Mouse (Mus musculus) hindbrain, embryonic 11.5 days (tissue): Measurements from ENCODE around the gene Kap. TPM values are rescaled to one million over a fixed set of nuclear protein-coding genes. Genes with fewer than 3 reads are reported as not detected.

Source experiments
- ATAC-seq: fragments of 200-750 bp; cut with Nextera tagmentation; 2 replicates; pipeline ENCODE4 v1.8.0; 2017; ENCODE audit warnings: mild to moderate bottlenecking, moderate TSS enrichment, moderate library complexity; ENCODE audit not compliant: low FRiP score
- DNase-seq: peaks from one replicate; pipeline ENCODE4 v3.0.0-alpha.2; 2015; ENCODE audit warnings: low spot score
- H3K27ac ChIP-seq: fragments of 300-500 bp; sonication (generic); 2 replicates; pipeline ENCODE4 v1.5.1; 2014; ENCODE audit warnings: mild to moderate bottlenecking, low read depth, low read length
- H3K27me3 ChIP-seq: fragments of 300-500 bp; sonication (generic); 2 replicates; pipeline ENCODE4 v1.6.1; 2014; ENCODE audit warnings: mild to moderate bottlenecking, low read length, moderate library complexity, mixed read lengths; ENCODE audit not compliant: control insufficient read depth, insufficient read depth
- H3K36me3 ChIP-seq: fragments of 300-500 bp; sonication (generic); 2 replicates; pipeline ENCODE4 v1.6.1; 2014; ENCODE audit warnings: mild to moderate bottlenecking, low read length, moderate library complexity, mixed read lengths; ENCODE audit not compliant: control insufficient read depth, insufficient read depth
- H3K4me1 ChIP-seq: fragments of 300-500 bp; sonication (generic); replicated peaks from 2 replicates; pipeline ENCODE4 v1.6.1; 2014; ENCODE audit warnings: low read length, mixed read lengths; ENCODE audit not compliant: control insufficient read depth, insufficient read depth
- H3K4me2 ChIP-seq: fragments of 300-500 bp; sonication (generic); replicated peaks from 2 replicates; pipeline ENCODE4 v1.6.1; 2014; ENCODE audit warnings: mild to moderate bottlenecking, low read depth, low read length
- H3K4me3 ChIP-seq: fragments of 300-500 bp; sonication (generic); 2 replicates; pipeline ENCODE4 v1.5.1; 2014; ENCODE audit warnings: low read depth, low read length
- H3K9ac ChIP-seq: fragments of 300-500 bp; sonication (generic); 2 replicates; pipeline ENCODE4 v1.6.1; 2014; ENCODE audit warnings: low read depth, low read length
- H3K9me3 ChIP-seq: fragments of 300-500 bp; sonication (generic); 2 replicates; pipeline ENCODE4 v1.6.1; 2016; ENCODE audit warnings: low read length; ENCODE audit not compliant: control insufficient read depth
- WGBS: fragments of 180-500 bp; shearing (Covaris S2); extraction: QIAGEN DNeasy Blood & Tissue Kit; methylation state at CpG from one replicate; pipeline ENCODE4 v1.1.7; 2014; 5-methylcytosine and 5-hydroxymethylcytosine counted together
- polyA plus RNA-seq: library from polyadenylated mRNA; unstranded; fragments of >200 nt; fragmentation: Nextera tagmentation; extraction: Ambion mirVana; gene quantifications from 2 replicates; pipeline ENCODE4 v1.2.1, GENCODE M21; 2014

Gene Kap
- not detected in 2 replicates for polyA plus RNA-seq

DNA sequence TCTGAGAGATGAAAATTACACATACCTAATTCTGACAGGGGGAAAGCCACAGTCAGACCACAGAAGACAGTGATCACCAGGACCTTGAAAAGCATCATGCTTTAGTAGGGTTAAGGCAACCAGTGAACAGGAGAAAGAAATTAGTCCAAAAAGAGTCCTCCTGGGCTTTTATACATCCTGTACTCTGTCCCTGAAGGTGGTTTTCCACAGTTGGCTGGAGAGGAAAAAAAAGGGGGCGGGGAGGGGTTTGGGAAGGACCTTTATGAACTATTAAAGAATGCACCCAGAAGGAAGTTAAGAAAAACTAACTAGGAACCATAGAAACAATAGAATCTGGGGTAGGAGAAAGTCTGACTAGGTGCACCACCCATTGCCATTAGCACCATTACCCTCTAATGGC, at the start of gene Kap:
Gene Kap (minus strand): TSS at position 237 of the 400 bp plus-strand sequence.
- H3K27ac ChIP-seq = no peak within 1 kb of the TSS
- no peaks in the 10 kb centered on the region for H3K9me3 ChIP-seq
- DNase-seq = no peak
- H3K36me3 ChIP-seq = no peaks in the 10 kb centered on the region
- H3K9ac ChIP-seq = no peak within 1 kb of the TSS
- WGBS = 83% methylated on average over 1 of the region's 1 CpGs
- no peaks in the 10 kb centered on the region for H3K27me3 ChIP-seq
- H3K4me1 ChIP-seq = no peaks in the 10 kb centered on the region
- no peak for ATAC-seq
- H3K4me2 ChIP-seq = no peak within 1 kb of the TSS
- H3K4me3 ChIP-seq = no peak within 1 kb of the TSS

DNA sequence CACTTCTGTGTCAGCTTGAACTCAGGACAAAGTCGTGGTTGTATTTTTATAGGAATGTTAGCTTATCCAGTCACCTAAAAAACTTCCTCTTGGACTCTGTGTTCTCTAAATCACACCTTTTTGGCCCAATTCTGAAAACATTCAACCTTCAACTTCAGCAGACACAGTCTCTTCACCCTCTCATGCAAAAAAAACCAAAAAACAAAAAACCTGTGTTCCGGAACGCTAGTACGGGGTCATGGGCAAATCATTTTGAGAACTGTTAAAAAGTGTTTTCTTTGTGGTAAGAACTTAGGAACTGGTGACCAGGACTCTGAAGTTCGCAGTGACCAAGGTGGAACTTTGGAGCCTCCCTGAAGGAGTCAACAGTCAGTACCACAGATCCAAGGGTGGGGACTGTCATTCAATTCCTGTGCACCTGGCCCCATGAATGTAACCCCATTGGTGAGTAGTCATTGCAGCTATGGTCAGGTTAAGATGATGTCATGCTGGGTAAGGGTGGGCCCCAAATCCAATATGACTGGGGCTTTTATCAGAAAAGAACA, 32.4 kb upstream of the Kap start:
- H3K4me2 ChIP-seq = no peak overlapping the region
- no peak for ATAC-seq
- 92% methylated on average over 5 of the region's 5 CpGs for WGBS
- no peak overlapping the region for H3K9ac ChIP-seq
- no peak for DNase-seq
- H3K27ac ChIP-seq = no peak overlapping the region
- H3K4me1 ChIP-seq = no peaks in the 10 kb centered on the region
- H3K9me3 ChIP-seq = no peaks in the 10 kb centered on the region
- no peaks in the 10 kb centered on the region for H3K27me3 ChIP-seq
- no peak overlapping the region for H3K4me3 ChIP-seq
- H3K36me3 ChIP-seq = no peaks in the 10 kb centered on the region

DNA sequence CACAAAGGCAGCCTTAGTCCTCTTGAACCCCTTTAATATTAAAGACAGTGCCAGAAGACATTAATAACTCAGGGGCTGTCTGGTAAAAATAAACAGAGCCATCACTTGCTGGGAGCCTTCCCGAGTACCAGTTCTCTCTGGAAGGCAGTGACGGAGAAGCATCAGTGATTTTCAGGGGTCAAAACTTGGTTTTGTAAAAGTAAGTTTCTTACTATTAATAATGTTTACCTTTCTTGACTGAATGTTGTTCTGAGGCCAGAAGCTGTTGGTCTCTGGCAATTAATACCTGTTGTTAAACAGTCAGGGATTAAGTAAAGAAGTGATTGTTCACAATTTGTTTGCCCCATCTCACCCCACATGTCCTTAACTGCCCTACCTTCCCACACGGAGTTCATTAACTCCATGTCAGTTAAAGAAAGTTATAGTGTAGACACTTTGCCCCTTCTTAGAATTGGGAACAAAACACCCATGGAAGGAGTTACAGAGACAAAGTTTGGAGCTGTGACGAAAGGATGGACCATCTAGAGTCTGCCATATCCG, 30.0 kb upstream of the Kap start:
- Histone ChIP-seq H3K27ac (no peak overlapping the region), H3K4me3 (no peak overlapping the region), H3K9ac (no peak overlapping the region), H3K27me3 (no peaks in the 10 kb centered on the region), H3K9me3 (no peaks in the 10 kb centered on the region), H3K4me2 (no peak overlapping the region), H3K4me1 (no peaks in the 10 kb centered on the region), H3K36me3 (no peaks in the 10 kb centered on the region)
- ATAC-seq = no peak
- 81% methylated on average over 5 of the region's 5 CpGs for WGBS
- no peak for DNase-seq

DNA sequence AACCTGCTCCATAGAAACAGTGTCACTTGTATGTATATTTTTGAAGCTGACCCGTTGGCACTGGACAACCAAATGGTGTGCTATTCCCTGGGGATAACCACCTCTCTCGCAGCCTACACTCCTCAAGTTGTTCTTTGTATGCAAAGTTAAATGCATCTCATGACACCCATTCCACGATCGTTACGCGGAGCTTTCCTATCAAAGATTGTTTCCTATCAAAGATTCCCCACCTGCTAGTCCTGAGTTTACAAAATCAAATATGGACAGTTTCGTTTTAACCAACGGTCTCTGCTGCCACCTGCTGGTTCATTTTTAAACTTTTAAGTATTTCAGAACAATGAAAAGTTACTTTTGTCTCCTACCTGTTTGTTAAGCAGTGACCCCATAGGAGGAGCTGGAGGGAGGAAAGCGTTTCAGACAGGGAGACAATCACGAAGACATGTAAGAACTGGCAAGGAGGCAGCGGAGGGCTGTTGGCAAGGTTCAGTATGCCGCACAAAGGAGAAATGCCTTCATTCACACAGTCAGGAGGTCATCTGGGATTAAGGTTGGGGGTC, 22.4 kb upstream of the Kap start:
- Histone ChIP-seq H3K27me3 (no peaks in the 10 kb centered on the region), H3K27ac (no peak overlapping the region), H3K9me3 (no peaks in the 10 kb centered on the region), H3K9ac (no peak overlapping the region), H3K4me2 (no peak overlapping the region), H3K36me3 (no peaks in the 10 kb centered on the region), H3K4me1 (no peaks in the 10 kb centered on the region), H3K4me3 (no peak overlapping the region)
- ATAC-seq (peak; percentile 42; the same call in 1 of the 2 replicates), DNase-seq (peak; percentile 81)
- 35% methylated on average over 12 of the region's 12 CpGs for WGBS

DNA sequence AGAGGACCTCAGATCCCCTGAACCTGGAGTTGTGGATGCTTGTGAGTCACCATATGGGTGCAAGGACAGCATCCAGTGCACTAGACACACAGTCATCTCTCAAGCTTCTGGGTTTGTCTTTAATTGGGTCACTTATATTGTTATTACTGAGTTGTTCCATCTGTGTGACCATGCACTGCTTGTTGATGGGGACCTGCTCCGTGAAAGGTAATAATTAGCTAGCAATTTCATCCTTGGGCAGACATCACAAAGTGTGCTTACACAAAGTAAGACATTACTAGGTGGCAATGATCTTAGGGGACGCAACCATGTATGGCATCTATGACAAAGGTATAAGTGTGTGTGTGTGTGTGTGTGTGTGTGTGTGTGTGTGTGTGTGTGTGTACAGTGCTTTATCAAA, 19.1 kb upstream of the Kap start:
- H3K4me1 ChIP-seq = no peaks in the 10 kb centered on the region
- H3K9ac ChIP-seq = no peak overlapping the region
- ATAC-seq = no peak
- H3K4me2 ChIP-seq = no peak overlapping the region
- no peaks in the 10 kb centered on the region for H3K36me3 ChIP-seq
- no peak overlapping the region for H3K27ac ChIP-seq
- H3K27me3 ChIP-seq = no peaks in the 10 kb centered on the region
- no peak for DNase-seq
- no peak overlapping the region for H3K4me3 ChIP-seq
- WGBS = 91% methylated on average over 2 of the region's 2 CpGs
- H3K9me3 ChIP-seq = no peaks in the 10 kb centered on the region

DNA sequence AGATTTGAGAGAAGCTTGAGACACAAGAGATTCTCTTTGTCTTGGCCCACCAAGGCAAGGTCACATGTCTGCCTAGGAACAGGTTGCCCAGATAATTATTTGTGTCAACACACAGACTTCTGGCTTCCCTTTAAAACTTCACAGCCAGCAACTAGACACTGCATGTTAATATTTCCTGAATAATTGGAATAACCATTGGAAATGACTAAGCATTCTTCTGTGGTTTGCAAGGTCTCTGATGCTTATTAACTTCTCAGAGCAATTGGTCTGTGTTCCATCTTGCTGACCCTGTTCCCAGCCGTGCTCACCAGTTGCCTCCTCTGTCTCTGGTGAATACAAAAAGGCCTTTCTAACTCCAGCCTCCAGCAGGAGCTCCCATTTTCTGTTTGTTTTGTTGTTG, 17.6 kb upstream of the Kap start:
- ATAC-seq (no peak), DNase-seq (no peak)
- Histone ChIP-seq H3K27me3 (no peaks in the 10 kb centered on the region), H3K27ac (no peak overlapping the region), H3K4me1 (no peaks in the 10 kb centered on the region), H3K9me3 (no peaks in the 10 kb centered on the region), H3K4me3 (no peak overlapping the region), H3K36me3 (no peaks in the 10 kb centered on the region), H3K4me2 (no peak overlapping the region), H3K9ac (no peak overlapping the region)
- WGBS = 87% methylated on average over 1 of the region's 1 CpGs

DNA sequence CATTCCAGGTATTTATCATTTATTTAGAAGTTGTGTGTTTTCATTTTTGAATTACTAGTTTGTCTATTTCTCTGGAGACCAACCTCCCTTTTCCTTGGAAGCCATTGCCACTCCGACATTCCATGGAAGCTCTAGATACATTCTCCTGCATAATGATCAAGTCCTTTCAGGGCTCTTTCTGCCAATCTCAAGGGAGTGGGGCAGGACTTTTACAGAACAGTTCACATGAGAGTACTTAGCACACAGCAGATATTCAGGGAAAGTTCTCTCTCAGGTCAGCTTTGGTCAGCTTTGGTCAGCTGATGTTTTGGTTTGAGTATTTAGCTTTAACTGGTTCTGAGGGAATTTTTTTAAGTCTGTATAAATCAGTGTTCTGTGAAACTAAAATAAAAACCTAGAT, 14.8 kb upstream of the Kap start:
- Histone ChIP-seq H3K36me3 (no peaks in the 10 kb centered on the region), H3K9me3 (no peaks in the 10 kb centered on the region), H3K27me3 (no peaks in the 10 kb centered on the region), H3K4me3 (no peak overlapping the region), H3K27ac (no peak overlapping the region), H3K4me1 (no peaks in the 10 kb centered on the region), H3K9ac (no peak overlapping the region), H3K4me2 (no peak overlapping the region)
- no peak for DNase-seq
- 82% methylated on average over 1 of the region's 1 CpGs for WGBS
- no peak for ATAC-seq

DNA sequence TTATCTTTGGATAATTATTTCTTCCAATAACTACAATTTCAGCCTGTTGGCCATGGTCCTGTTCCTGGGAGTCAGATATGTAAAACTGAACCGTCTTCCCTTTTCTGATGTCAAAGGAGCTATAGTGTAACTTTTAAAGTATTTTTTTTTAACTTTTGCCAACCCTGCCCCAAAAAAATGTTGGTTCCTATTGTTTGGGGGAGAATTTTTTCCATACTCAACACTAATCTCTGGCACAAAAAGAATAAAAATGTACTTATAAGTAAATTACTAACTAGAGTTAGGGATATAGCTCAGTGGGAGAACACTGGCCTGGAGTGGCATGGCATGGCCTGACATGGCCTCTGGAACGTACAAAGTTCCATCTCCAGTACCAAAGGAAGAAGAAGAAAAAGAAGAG, 2.3 kb upstream of the Kap start:
- Histone ChIP-seq H3K27ac (no peak overlapping the region), H3K4me2 (no peak overlapping the region), H3K4me3 (no peak overlapping the region), H3K9me3 (no peaks in the 10 kb centered on the region), H3K4me1 (no peaks in the 10 kb centered on the region), H3K9ac (no peak overlapping the region), H3K36me3 (no peaks in the 10 kb centered on the region), H3K27me3 (no peaks in the 10 kb centered on the region)
- DNase-seq (no peak), ATAC-seq (no peak)
- 84% methylated on average over 2 of the region's 2 CpGs for WGBS

DNA sequence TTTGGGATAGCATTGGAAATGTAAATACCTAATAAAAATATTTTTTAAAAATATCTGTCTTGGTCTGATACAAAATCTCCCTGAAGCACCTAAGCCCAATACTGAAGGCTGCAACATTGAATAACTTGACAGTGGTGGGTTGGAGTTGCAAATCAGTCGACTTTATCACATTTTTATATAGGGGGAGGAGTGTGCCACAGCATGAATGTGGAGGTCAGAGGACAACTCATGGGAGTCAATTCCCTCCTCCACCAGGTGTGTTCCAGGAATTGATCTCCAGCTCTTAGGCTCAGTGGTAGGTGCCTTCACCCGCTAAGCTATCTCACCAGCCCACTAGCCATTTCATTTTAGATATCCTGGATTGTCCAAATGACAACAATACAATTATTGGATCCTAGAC, 4.2 kb downstream of the Kap start:
- H3K36me3 ChIP-seq = no peaks in the 10 kb centered on the region
- no peaks in the 10 kb centered on the region for H3K27me3 ChIP-seq
- DNase-seq (no peak), ATAC-seq (no peak)
- no peak overlapping the region for H3K9ac ChIP-seq
- no peak overlapping the region for H3K4me3 ChIP-seq
- no peaks in the 10 kb centered on the region for H3K9me3 ChIP-seq
- no peak overlapping the region for H3K4me2 ChIP-seq
- no peaks in the 10 kb centered on the region for H3K4me1 ChIP-seq
- H3K27ac ChIP-seq = no peak overlapping the region
- 84% methylated on average over 2 of the region's 2 CpGs for WGBS
